Mouse (Mus musculus): ENCODE measurements around the gene Hs3st1. TPM values are rescaled to one million over a fixed set of nuclear protein-coding genes. Genes with fewer than 3 reads are reported as not detected.

The Hs3st1 gene
- polyA plus RNA-seq, 1 experiment from 2014 or later: 24.6 TPM

GRCm38 (mm10) chr5:39639438-39640177 is 115.7 kb downstream of the Hs3st1 start:
- no peaks in the 10 kb centered on the region for H3K36me3 ChIP-seq
- H3K4me2 ChIP-seq: peak overlapping the region; percentile 93
- no peak overlapping the region for H3K27ac ChIP-seq (replicated peaks)
- ATAC-seq (ENCODE audit: low read depth): no peak
- H3K27me3 ChIP-seq: peaks cover 14% of the 10 kb centered on the region; the same call in 1 of the 2 replicates
- H3K9me3 ChIP-seq: no peaks in the 10 kb centered on the region
- 48% methylated on average over 10 of the region's 10 CpGs for WGBS
- H3K4me1 ChIP-seq (replicated peaks): peaks cover 28% of the 10 kb centered on the region
- H3K9ac ChIP-seq: no peak overlapping the region
- no peak overlapping the region for H3K4me3 ChIP-seq

GRCm38 (mm10) chr5:39638926-39639325 is 116.3 kb downstream of the Hs3st1 start:
- Histone ChIP-seq H3K4me2 (no peak overlapping the region), H3K27me3 (peaks cover 14% of the 10 kb centered on the region; the same call in 1 of the 2 replicates), H3K9ac (no peak overlapping the region), H3K4me3 (no peak overlapping the region), H3K4me1 (replicated peaks) (peaks cover 23% of the 10 kb centered on the region), H3K9me3 (no peaks in the 10 kb centered on the region), H3K36me3 (no peaks in the 10 kb centered on the region), H3K27ac (replicated peaks) (no peak overlapping the region)
- ATAC-seq (ENCODE audit: low read depth): no peak
- WGBS: 79% methylated on average over 5 of the region's 5 CpGs

- Histone ChIP-seq H3K4me1 (replicated peaks) (peaks cover 12% of the 10 kb centered on the region), H3K9me3 (no peaks in the 10 kb centered on the region), H3K4me2 (no peak overlapping the region), H3K36me3 (no peaks in the 10 kb centered on the region), H3K27me3 (peaks cover 10% of the 10 kb centered on the region; the same call in 1 of the 2 replicates), H3K4me3 (no peak overlapping the region), H3K27ac (replicated peaks) (no peak overlapping the region), H3K9ac (no peak overlapping the region)
- no peak for ATAC-seq (ENCODE audit: low read depth)
- 84% methylated on average over 6 of the region's 6 CpGs for WGBS
These were observed 117.4 kb downstream of the Hs3st1 start for GRCm38 (mm10) chr5:39637874-39638273.

DNA sequence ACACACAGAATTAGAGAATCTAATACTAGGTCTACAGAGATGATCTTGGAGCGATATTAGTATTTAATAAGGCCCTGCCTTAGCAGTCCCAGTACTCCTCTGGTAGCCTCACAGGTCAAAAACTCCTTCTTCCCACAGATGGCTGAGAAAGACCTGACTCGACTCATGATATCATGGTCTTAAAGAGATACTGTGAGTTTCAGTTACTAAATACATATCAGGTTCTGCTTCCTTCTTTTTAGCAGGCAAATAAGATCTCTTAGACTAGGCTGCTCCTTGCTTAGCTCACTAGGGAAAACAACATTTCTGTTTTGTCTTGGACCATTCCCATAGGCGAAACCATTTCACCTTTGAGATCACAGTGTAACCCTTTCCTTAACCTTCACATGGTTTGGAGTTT is 119.2 kb downstream of the Hs3st1 start:
- ATAC-seq (ENCODE audit: low read depth): no peak
- 88% methylated on average over 3 of the region's 3 CpGs for WGBS
- Histone ChIP-seq H3K9me3 (no peaks in the 10 kb centered on the region), H3K4me2 (no peak overlapping the region), H3K27me3 (no peaks in the 10 kb centered on the region), H3K9ac (no peak overlapping the region), H3K27ac (replicated peaks) (no peak overlapping the region), H3K4me3 (no peak overlapping the region), H3K36me3 (no peaks in the 10 kb centered on the region), H3K4me1 (replicated peaks) (peaks cover 10% of the 10 kb centered on the region)

DNA sequence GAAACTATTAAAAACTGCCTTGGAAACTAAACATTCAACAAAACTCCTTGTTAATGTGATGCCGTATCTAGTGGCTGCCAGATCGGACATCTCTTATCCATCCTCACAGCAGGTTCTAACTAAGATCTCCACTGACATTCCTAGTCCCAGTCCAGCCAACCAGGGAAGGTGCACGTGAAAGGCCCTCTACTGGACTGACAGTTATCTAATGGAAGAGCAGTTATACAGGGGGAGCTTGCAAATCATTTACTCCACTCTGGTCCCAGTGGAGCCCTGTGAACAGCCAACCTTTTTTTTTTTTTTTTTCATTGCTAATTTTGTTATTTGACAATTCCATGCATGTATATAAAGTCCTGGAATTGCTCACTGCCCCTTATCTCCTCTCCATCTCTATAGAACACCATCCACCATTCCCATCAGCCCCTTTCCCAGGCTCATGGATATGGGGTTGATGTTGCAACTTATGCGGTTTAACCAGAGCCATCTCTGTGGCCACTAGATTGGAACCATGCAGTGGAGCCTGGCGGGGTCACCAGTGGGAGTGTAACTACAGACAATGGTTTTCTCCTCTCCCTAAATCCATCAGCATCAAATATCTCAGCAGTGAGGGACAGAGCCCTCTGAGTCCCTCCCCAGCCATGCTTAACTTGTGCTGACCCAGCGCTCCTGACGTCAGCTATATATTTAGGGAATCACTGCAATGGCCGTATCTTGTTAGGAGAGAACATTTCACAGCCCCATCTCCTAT is 120.8 kb downstream of the Hs3st1 start:
- 90% methylated on average over 8 of the region's 8 CpGs for WGBS
- no peak overlapping the region for H3K4me2 ChIP-seq

GRCm38 (mm10) chr5:39633206-39633605 is 122.1 kb downstream of the Hs3st1 start:
- no peak overlapping the region for H3K9ac ChIP-seq
- no peak for ATAC-seq (ENCODE audit: low read depth)
- no peaks in the 10 kb centered on the region for H3K36me3 ChIP-seq
- H3K27ac ChIP-seq (replicated peaks): no peak overlapping the region
- H3K4me3 ChIP-seq: no peak overlapping the region
- no peak overlapping the region for H3K4me2 ChIP-seq
- H3K4me1 ChIP-seq (replicated peaks): no peaks in the 10 kb centered on the region; the same call in 1 of the 2 replicates
- H3K9me3 ChIP-seq: no peaks in the 10 kb centered on the region
- WGBS: 73% methylated on average over 1 of the region's 1 CpGs
- H3K27me3 ChIP-seq: no peaks in the 10 kb centered on the region

More for the DNA sequence above, 120.8 kb downstream of the Hs3st1 start:
- no peak for ATAC-seq (ENCODE audit: low read depth)
- Histone ChIP-seq H3K36me3 (no peaks in the 10 kb centered on the region), H3K9me3 (no peaks in the 10 kb centered on the region), H3K9ac (no peak overlapping the region), H3K27me3 (no peaks in the 10 kb centered on the region), H3K27ac (replicated peaks) (no peak overlapping the region), H3K4me1 (replicated peaks) (peaks cover 5% of the 10 kb centered on the region), H3K4me3 (no peak overlapping the region)

DNA sequence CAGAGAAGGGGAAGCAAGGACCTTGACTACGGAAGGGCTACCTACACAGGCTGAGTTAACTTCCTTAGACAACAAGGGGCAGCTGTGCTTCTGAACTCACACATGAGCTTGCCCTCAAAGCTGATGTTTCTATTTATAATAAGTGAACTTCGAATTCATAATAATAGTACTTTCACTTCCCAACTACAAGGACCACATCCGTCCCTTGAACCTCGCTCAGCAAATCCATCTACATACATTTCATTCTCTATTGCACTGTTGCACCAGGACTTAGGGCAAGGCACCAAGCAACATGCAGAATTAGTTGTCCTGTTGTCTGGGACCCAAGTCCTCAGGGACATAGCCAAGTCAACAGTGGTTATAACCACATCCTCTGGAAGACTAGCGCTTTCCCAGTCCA is 124.4 kb downstream of the Hs3st1 start:
- H3K4me2 ChIP-seq: no peak overlapping the region
- H3K9me3 ChIP-seq: no peaks in the 10 kb centered on the region
- WGBS: 89% methylated on average over 5 of the region's 5 CpGs
- no peaks in the 10 kb centered on the region for H3K27me3 ChIP-seq
- ATAC-seq (ENCODE audit: low read depth): no peak
- H3K4me3 ChIP-seq: no peak overlapping the region
- H3K4me1 ChIP-seq (replicated peaks): no peaks in the 10 kb centered on the region
- H3K9ac ChIP-seq: no peak overlapping the region
- H3K36me3 ChIP-seq: no peaks in the 10 kb centered on the region
- H3K27ac ChIP-seq (replicated peaks): no peak overlapping the region

DNA sequence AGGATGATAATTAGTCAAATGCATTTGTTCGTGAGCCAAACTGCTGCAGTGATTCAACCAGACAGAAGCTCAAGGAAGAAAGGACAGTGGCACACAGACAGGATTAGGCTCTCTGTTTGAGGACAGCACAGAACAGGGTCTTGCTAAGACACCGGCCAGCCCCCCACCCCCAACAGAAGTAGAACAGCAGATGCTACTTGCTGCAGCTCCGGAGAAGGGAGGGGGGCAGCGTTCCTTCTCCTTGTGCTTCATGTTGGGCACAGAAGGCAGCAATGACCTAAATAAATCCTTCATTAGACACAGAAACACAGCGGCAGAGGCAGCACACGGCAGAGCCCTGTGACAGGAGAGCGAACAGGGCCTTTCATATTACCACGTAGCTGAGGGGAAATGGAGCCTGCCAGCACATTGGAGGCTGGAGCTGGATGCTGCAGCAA is 130.2 kb downstream of the Hs3st1 start:
- Histone ChIP-seq H3K27me3 (no peaks in the 10 kb centered on the region), H3K27ac (replicated peaks) (peak overlapping the region; percentile 46; the same call in 1 of the 2 replicates), H3K9ac (no peak overlapping the region), H3K4me3 (no peak overlapping the region), H3K4me1 (replicated peaks) (peaks cover 27% of the 10 kb centered on the region), H3K4me2 (peak overlapping the region; percentile 20; the same call in 1 of the 2 replicates), H3K9me3 (no peaks in the 10 kb centered on the region), H3K36me3 (no peaks in the 10 kb centered on the region)
- WGBS: 39% methylated on average over 8 of the region's 8 CpGs
- ATAC-seq (ENCODE audit: low read depth): peak; percentile 67

DNA sequence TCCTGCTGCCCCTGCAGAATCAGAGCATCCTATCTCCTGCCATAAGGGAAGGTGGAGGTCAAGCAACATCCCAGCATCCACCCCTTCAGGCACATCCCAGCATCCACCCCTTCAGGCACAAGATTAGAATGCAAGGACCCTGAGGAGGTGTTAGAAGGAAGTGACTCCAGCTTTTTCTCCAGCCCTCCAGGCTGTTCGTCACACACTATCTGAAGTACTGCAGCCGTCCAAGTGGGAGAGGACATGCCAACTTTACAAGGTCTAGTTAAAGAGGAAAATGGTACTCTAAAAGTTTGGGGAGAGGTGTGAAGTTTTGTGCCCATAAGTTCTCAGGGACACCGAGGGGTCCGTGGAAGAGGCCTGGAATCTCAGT is 131.1 kb downstream of the Hs3st1 start:
- Histone ChIP-seq H3K4me2 (no peak overlapping the region), H3K4me3 (no peak overlapping the region), H3K36me3 (no peaks in the 10 kb centered on the region), H3K4me1 (replicated peaks) (peaks cover 27% of the 10 kb centered on the region), H3K27me3 (no peaks in the 10 kb centered on the region), H3K27ac (replicated peaks) (no peak overlapping the region), H3K9me3 (no peaks in the 10 kb centered on the region), H3K9ac (no peak overlapping the region)
- 84% methylated on average over 4 of the region's 4 CpGs for WGBS
- no peak for ATAC-seq (ENCODE audit: low read depth)

GRCm38 (mm10) chr5:39623304-39624217 is 131.7 kb downstream of the Hs3st1 start:
- ATAC-seq (ENCODE audit: low read depth): no peak
- Histone ChIP-seq H3K9ac (no peak overlapping the region), H3K27ac (replicated peaks) (no peak overlapping the region), H3K9me3 (no peaks in the 10 kb centered on the region), H3K27me3 (no peaks in the 10 kb centered on the region), H3K4me2 (no peak overlapping the region), H3K36me3 (no peaks in the 10 kb centered on the region), H3K4me3 (no peak overlapping the region), H3K4me1 (replicated peaks) (peaks cover 27% of the 10 kb centered on the region)
- WGBS: 73% methylated on average over 13 of the region's 13 CpGs

DNA sequence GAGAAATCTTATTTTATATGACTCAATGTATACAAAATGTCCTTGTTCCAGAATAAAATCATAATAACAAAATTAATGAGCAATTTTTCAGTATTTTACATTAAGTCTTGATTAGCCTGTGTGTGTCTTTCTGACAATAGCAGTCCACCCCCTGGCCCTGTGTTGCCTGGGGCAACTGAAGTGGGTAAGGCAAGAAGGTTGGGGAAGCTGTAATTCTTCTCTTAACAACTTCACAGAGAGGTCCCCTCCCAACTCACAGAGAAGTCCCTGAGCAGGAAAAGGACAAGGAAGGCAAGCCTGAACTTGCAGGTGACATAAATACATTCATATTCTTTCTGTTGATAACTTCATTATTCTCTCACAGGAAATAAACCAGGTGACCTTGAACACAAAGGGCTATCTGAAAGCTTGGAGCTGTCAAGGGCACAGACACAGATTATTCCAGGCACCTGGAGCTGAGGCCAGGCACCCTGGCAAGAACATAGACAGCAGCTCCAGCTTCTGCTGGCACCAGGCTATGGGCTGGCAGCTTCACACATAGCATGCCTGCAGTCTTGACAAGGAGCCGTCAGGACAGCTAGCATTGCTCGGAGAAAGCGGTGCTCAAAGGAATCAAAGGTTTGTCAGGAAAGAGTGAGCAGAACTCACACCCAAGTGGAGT is 134.9 kb downstream of the Hs3st1 start:
- no peak overlapping the region for H3K9ac ChIP-seq
- no peak for ATAC-seq (ENCODE audit: low read depth)
- no peaks in the 10 kb centered on the region for H3K27me3 ChIP-seq
- no peak overlapping the region for H3K4me3 ChIP-seq
- WGBS: 73% methylated on average over 3 of the region's 3 CpGs
- peaks cover 24% of the 10 kb centered on the region for H3K4me1 ChIP-seq (replicated peaks)
- H3K36me3 ChIP-seq: no peaks in the 10 kb centered on the region
- H3K4me2 ChIP-seq: no peak overlapping the region
- H3K9me3 ChIP-seq: no peaks in the 10 kb centered on the region
- H3K27ac ChIP-seq (replicated peaks): no peak overlapping the region
